Mouse (Mus musculus) induced T-regulatory cell, adult 2 months (primary cell): ENCODE measurements around the gene Cubn.

Experiments used
- DNase-seq: peaks from one replicate; pipeline ENCODE4 v3.0.0-alpha.2; 2012; ENCODE audit warnings: low read depth

Cubn gene

DNA sequence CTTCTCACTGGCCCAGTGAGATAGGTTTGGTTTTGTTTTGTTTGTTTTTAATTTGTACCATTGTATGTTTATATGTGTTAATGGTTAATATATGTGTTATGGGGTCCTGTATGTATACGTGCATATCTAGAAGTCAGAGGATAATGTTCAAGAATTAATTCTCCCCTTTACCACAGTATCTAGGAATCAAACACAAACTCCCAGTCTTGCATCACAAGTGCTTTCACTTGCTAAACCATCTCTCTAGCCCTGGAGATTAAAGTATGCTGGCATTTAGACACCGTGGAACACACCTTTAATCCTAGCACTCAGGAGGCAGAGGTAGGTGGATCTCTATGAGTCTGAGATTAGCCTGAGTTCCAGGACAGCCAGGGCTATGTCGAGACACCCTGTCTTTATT, 83.3 kb downstream of the Cubn start:
- DNase-seq, result no peak

DNA sequence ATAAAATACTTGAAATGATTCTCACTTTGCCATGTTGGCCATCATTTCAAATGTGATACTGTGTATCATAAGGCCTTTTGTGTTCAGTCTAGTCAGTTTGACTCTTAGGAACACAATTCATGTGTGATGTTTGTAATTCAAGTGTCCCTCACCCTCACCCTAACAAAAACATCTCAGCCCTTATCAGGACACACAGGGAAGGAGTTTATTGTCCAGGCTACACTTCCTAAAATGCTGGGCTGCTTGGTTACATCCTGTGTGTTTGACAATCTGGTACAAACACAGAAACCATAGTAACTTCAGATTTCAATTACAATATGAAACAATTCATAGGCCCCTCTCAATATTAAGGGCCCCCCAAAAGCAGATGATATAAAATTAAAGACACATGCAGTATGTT, 83.9 kb downstream of the Cubn start:
- DNase-seq, result no peak

DNA sequence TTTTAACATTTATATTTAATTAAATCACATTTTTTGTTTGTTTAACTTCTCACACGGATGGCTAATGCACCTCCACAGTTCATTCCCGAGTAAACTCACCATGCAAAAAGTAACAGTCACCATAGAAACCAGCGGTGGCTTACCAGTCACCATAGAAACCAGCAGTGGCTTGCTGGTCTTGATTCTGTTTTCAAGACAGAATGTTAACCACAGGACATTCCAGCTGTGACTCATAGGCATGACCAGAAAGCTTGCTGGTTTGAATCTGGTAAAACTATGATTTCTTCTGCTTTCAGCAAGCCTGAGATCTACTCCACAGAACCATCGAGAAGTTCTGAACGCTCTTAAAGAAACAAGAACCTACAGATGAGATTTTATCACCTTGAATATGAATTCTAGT, 84.3 kb downstream of the Cubn start:
- DNase-seq, result peak; percentile 90

DNA sequence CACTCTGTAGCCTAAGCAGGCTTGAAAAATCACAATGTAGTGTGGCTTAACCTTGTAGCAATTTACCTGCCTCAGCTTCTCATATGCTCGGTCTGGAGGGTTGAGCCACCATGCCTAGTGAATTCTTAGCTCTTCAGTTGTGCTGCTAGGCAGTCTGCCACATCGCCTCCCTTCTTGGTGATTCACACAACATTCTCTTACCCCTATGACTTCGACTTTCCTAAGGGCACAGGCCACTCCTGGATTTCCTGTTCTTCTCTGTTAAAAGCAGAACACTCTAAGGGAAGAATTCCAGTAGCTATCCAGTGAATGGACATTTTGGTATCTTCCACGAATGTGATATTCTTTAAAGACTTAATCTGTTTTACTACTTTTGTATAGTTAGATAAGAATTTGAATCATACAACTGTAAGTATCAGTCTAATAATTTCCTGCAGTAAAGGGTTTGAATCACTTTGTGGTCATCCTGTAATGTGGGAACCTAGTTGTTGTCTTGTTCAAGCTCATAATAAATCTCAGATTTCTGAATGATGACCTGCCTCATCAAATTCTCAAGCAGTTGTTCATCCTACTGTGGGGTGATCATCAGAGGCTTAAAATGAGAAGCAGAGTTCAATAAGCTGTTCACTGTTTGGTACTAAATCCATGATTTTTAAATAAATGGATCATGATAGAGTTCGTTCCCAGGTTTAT, 86.5 kb downstream of the Cubn start:
- no peak for DNase-seq

DNA sequence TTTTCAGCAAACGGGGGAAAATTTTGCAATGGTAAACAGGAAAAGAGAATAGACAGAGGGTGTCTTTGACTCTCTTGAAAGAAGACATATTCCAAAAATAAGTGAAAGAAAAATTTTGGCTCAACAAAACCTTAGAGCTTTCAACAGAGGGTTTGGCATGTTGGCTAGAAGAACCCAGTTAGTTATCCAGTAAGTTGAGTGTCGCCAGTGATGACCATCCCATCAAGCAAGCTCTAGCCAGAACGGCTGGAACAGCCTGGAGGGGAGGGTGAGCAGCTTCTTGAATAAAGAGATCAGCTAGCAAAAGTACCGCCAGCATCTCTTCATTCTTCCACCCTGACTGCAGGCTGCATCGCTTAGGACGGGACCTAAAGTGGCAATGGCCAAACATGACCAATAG, 90.8 kb downstream of the Cubn start:
- DNase-seq, result no peak

DNA sequence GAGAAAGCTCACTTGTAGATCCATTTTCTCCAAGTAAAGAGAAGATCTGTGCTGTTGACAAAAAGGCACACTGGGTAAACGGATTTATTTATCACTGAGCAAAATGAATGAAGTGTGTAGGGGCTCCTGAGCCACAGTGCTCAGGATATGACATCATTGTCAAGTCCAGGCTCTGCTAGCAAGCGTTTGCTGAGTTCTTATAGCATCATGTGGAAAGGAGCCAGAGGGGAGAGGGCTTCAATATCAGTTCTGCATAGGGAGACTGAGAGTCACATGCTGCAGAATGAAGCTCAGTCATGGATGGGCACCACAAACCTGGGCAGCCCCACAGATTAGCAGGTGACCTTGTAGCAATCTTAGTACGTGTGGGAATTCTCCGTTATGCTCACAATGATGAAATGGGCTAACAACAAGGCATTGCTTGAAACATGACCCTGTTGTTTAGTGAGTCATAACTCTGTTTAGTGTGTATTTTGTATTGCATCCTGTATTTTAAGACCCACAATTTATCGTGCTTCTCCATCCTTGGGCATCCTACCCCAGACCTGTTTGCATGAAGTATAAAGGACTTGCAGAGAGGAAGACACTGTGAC, 92.0 kb downstream of the Cubn start:
- DNase-seq, result no peak

DNA sequence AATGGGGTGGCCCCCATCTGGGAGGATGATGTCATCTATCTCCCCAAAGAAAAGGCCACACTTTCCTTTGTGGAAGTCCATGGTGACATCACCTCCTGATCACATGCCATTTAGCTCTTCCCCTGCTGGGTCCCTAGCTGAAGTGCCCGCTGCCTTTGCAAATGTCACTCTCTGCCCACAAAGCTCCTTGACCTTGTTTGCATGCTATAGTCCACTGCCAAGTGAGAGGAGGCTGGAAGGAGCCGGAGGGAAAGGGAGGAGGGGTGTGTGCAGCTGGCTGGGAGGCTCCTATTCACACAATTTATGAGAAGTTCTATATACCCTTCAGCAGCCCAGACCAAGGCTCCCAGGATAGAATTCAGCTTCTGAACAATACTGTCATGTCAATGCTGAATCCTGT, 92.7 kb downstream of the Cubn start:
- DNase-seq, result no peak

DNA sequence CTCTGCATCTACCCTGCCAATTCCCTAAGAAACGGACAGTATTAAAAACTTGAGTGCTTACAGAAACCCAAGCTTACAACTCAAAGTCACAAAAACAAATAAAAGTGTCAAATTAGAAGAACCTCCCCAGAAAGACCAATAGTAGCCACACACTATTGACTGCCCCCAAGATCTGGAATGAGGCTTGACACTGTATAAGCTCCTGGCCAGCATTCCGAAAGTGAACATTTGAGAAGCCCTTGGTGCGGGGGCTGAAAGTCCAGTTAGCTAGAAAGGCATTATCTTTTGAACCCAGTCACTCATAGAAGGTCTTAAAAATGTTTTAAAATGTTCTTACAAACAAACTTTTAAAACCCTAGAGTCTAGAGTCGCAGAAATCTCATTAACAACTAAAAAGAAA, 93.1 kb downstream of the Cubn start:
- no peak for DNase-seq

DNA sequence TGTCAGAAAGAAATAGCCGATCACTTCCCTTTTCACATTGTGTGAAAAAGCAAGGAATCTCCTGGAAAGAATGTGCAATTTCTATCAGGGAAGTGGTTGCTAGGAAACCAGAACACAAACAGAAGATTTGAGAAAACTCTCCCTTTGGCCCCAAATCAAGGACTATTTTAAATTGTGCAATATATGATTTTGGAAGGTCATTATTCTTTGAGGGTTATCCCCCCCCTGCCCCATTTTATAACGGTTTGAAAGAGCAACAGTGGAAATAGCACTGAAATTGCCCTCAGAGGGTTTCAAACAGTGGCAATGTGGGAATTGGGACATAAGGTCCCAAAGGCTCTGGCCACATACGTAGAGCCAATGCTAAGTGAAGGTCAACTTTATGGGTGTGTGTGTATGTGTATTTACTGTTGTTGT, 95.5 kb downstream of the Cubn start:
- no peak for DNase-seq

DNA sequence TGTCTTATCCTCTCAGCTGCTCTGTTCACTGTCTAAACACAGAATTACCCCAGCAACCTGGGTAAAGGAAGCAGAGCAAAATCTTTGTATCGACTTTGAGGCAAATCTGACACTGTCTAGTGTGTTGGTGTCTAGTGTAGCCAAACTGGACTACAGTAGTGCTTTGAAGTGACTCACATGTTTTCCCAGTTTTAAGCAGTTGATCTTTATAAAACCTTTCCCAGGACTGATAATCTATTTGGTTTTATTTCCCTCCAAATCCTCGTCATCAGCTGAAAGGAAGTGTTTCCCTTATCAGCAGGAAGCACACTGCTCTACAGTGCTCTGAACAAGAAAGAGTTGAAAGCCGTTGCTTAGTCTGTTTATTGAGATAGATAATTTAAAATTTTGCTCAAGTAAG, 100.6 kb downstream of the Cubn start:
- peak; percentile 23 for DNase-seq

DNA sequence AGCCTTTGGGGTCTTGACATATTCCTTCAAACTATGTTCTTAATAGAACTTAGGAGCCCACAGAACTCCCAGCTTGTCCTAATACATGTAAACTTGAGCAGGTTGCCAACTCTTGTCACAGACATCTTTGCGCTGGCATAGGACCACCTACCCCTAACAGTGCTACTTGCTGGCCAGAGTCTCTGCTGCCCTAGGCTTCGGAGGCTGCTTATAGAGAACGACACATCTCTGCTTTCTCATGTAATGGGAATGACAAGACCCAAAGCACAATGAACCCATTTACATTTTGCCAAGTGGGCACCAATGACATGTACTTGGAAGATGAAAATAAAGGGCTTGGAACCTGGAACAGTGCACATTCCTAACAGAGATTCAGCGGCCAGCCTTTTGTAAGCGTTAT, 105.0 kb downstream of the Cubn start:
- no peak for DNase-seq

DNA sequence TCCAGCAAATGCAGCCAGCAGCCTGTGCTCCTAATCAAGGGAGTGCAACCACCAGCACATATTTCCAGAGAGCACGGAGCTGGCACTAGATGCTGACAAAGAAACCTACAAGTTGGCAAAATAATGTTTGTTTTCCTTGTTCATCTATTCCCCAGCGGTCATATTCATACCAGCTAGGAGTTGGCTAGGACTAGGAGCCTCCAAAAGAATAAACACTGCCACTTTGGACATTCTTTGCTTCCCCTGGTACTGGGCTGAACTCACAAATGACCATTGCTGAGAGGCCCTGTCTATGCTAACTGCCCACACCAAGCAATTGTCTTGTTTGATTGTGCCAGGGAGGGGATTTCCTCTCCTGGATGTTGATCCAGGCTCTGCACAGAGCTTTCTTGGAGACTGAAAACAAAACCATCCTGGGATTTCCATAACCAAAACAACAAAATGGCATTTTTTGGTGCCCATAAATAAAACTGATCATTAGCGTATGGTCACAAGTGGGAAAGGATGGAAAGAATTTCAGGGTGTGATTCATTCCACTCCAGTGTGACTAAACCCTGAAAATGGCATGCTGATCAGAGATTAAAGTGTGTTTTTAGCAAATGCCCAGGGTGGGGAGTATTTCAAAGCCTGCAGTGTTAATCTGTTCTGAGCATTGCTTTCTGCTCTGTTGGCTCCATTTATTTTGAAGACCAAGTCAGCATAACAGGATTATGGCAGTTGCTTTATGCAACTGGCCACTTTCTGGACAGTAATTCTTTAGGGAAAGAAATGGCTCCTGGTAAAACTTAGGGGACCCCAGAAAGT, 105.9 kb downstream of the Cubn start:
- peak; percentile 20 for DNase-seq

DNA sequence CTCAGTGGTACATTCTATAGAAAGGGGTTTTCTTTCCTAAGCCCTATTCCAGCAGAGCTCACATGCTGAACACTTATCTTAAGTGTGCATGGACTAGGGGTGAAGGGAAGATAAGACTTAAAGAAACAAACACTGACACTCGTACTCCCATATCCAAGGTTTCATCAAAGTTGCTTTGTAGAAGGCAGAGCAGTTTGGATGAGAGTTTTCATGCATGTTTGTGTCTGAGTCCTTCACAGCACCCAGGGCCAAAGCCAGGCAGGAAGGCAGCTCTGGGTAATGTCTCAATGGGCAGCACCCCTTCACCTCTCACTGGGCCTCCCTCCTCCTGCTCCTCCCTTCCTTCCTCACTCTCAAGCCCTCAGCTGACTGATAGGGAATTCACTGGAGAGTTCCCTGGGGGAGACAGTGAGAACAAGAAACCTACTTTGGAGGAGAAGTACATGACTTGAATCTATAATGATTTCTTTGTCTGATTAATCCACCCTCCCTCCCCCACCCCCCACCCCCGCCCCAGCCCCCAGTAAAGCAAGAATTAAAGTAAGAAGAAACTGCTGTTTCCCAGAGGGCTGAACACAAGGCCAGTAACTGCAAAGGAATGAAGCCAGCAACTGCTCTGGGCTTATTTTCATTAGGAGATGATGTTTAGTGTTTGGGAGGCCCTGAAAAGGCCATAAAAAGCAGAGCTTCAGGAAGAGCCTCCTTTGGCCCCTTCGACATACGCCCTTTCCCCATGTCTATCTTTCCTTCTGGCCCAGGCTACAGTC, 106.7 kb downstream of the Cubn start:
- no peak for DNase-seq

DNA sequence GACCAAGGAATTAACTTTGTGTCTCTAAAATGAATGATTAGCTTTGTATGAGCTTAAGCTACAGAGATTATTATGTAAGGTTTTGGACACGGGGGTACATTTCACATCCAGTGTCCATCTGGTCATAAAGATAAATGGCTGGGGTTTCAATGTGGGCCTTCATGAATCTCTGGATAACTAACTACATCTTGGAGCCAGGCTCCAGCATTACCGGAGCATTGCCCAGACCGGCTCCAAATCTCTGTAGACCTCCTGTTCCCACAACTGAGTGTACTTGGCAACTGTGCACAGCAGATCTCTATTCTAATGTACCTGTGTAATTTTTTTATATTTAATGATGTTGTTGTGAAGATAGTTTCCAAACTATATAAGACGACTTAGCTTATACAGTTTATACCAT, 115.4 kb downstream of the Cubn start:
- no peak for DNase-seq

DNA sequence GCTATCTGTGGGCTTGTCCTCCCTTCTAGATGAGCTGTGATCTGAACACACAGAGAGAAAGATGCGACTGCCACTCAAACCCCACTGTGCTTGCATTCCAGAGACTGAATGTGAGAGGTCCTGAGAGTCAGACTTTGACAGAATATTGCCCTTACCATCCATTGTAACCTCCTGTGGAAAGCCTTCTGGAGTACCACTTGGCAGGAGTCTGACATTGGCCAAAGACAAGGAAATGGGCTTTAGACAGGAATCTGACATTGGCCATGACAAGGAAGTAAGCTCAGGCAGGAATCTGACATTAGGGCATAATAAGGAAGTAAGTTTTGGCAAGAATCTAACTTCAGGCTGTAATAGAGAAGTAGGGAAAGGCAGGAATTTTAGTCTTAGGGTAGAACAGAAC, 118.3 kb downstream of the Cubn start:
- DNase-seq, result no peak

DNA sequence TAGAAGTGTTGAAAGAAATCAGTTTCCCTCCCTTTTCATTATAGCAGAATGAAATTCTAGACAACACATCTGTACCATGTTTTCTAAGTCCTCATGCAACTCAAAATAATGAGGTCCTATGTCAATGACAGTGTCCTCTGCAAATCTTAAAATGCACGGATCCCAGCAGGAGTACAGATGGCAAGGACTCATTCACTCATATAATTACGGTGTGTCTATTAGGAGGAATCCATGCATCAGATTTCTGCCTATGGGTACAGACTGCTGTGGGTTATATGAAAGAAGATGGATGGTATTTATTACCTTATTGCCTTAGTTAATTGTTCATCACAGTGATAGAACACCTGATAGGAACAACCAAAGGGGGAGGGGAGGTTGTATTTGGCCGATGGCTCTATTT, 118.8 kb downstream of the Cubn start:
- no peak for DNase-seq

DNA sequence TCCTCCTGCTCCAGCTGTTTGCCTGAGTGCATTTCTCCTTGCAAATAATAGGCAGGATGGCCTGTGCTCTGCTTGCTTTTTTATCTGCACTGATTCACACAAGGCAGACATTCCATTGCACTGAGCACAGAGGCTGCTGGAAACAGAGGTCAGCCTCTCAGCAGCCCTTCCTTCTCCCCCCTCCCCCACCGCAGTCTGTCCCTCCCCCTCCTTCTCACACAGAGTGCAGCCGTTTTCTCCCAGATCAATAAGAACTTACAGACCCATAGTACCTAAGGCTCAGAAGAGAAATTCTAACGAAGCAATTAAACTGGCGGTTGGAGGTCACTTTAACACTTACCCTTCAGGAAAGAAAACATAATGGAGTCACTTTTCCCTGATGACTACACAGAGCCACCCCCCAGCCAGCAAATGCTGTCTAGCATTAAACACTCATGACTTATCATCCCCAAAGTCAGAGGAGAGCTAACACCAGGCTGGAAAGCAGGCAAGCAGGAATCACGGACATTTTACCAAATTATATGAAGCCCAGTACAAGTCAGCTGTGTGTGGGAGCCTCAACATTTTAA, 119.3 kb downstream of the Cubn start:
- no peak for DNase-seq

DNA sequence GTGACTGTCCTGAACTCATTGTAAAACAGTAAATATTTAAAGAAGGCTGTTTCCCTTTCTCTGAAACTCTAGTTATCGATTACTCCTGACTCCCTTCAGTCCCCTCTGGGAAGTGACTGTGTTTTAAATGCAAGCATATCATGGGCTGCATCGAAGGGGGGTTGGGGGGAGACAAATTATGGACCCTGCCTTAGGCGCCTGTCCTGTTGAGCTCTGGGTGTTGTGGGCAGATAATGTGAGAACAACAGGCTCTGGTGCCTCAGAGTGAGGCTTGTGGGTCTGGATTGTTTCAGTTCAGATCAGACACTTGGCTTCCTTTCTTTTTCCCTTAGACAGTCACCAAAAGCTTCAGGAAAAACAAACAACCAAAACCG, 119.8 kb downstream of the Cubn start:
- DNase-seq, result no peak

DNA sequence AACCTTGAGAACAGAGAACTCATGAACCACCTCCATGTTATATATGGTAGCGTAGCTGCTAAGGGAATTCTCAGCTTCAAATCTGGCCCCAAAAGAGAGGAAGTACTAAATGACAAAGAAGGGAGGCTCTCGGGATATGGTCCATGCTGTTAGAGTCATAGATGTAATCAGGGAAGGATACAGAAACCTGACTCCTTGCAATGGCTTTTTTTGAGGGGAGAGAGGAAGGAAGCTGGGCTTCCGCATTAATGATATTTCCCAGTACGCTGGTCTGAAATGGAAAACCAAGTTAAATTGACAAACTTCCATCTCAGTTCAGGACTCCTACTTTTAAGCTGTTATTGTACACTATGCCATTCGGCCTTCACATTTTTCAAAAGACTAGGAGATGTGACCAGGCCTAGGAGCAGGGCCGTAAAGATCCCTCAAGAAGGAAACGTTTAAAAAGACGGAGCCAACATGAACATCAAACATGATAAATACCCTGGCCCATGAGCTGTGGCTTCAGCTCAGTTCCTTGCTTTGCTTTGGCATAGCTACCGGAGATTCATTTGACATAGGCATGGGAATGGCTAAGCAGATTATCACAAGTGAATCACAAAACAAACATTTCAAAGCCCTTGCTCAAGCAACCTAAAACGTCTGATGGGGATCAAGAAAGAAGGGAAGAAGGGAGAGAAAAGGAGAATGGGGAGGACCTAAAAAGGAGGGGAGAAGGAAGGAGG, 120.4 kb downstream of the Cubn start:
- no peak for DNase-seq

DNA sequence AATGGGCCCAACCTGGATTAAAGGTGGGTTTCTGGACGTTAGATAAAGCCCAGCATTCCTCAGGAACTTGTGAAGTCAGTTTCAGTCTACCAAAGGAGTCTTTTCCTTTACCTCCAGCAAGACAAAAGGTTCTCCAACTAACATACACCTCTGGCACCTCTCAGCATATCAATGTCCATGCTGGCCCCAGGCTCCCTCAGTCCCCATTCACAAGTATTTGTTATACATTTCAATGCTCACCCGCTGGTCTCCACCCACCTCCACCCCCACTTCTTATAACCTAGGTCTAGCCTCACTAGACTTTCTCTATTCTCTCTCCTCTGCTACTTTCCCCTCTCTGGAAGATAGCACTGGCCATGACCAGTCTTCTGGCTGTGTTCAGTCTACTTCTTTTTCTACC, 121.1 kb downstream of the Cubn start:
- DNase-seq, result no peak

DNA sequence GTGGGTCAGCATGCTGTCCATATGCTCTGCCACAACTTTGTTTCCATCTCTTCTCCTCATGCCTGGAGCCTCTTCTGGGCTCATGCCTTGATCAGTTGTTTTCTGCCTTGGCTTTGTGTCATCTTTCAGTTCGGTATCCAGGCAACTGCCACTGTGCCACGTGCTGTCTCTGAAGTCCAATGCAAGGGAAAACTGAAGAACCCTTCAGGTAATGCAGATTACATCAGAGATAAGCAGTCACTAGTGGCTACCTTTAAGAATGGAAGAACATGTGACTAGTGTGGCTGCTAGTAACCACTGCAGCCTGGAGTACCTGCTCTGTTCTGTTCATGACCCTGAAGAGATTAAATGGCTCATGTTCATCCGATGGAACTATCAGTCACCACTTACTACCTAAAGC, 123.1 kb downstream of the Cubn start:
- DNase-seq, result no peak
